Mouse (Mus musculus) olfactory bulb, adult 2 months (tissue): ENCODE measurements at regions not wholly inside any gene's neighbourhood (a gene's known extent, or its start where the extent isn't known, plus 50 kb on each side); places are given as distances from the start of the nearest gene placed in this dataset.

Experiments
- CTCF ChIP-seq: fragments of 200-500 bp; IDR thresholded peaks from 2 replicates; pipeline ENCODE4 v1.5.1; 2012; ENCODE audit warnings: low read depth, mild to moderate bottlenecking, low read length, moderate library complexity; ENCODE audit not compliant: insufficient read depth
- POLR2A ChIP-seq: fragments of 200-500 bp; IDR thresholded peaks from 2 replicates; pipeline ENCODE4 v1.6.1; 2012; ENCODE audit warnings: mild to moderate bottlenecking, low read depth, low read length, moderate library complexity; ENCODE audit not compliant: insufficient read depth

DNA sequence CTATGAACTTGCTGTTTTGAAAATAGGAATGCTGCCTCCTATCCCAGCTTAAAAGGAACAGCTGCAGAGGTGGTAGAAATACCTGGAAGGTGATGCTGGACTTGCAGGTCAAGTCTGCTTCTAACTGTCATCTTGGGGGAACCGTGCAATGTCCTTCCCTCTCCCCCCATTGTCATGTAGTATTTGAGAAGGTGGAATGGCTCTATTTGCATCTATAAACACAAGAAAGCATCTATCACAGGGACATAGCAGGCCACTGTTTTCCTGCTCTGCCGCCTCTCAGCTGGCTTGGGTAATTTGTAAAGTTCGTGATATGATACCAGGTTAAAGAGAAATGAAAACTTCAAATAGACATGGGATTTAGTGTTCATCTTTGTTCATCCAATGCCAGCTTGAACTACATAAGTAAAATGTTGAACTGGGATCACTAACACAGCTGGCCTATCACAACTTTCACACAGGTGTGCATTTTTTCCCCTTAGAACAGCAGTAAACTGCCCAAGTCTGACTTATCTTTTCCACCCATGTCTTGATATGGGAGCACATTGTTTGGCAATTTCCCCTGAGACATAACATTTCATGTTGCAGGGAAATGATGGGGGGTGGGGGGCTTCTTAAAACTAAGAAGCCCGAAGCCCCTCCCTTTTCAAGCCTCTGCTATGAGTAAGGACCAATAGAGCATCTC is 138.6 kb upstream of the Fndc3a start:
- TF ChIP-seq POLR2A (no peak), CTCF (no peak)
